Mouse (Mus musculus) ZHBTc4 (cell line): ENCODE results near the gene Fgfr1op.

Experiments
- DNase-seq: peaks from one replicate; pipeline ENCODE4 v3.0.0-alpha.2; 2011; ENCODE audit warnings: low read depth, low spot score

Fgfr1op gene

GRCm38 (mm10) chr17:8225166-8225565 is 59.9 kb downstream of the Fgfr1op start:
- DNase-seq = no peak

GRCm38 (mm10) chr17:8225746-8226145 is 60.4 kb downstream of the Fgfr1op start:
- no peak for DNase-seq

- DNase-seq = peak; percentile 60
Observed at GRCm38 (mm10) chr17:8228622-8229021, 63.3 kb downstream of the Fgfr1op start.

GRCm38 (mm10) chr17:8229607-8230006 is 64.3 kb downstream of the Fgfr1op start:
- DNase-seq = no peak

- no peak for DNase-seq
Observed at GRCm38 (mm10) chr17:8232089-8232488, 66.8 kb downstream of the Fgfr1op start.

- DNase-seq = no peak
Observed at GRCm38 (mm10) chr17:8233618-8234214, 68.4 kb downstream of the Fgfr1op start.

GRCm38 (mm10) chr17:8234537-8234936 is 69.2 kb downstream of the Fgfr1op start:
- no peak for DNase-seq

GRCm38 (mm10) chr17:8235743-8236142 is 70.4 kb downstream of the Fgfr1op start, which contains the start of gene Ccr6:
Gene Ccr6 (plus strand): TSS chr17:8236043.
- DNase-seq = no peak

GRCm38 (mm10) chr17:8238012-8238710 is 72.9 kb downstream of the Fgfr1op start:
- peak; percentile 12 for DNase-seq

GRCm38 (mm10) chr17:8239561-8239960 is 74.3 kb downstream of the Fgfr1op start:
- DNase-seq = peak; percentile 68

GRCm38 (mm10) chr17:8240517-8240916 is 75.2 kb downstream of the Fgfr1op start:
- DNase-seq = peak; percentile 16

GRCm38 (mm10) chr17:8241645-8242044 is 76.3 kb downstream of the Fgfr1op start:
- no peak for DNase-seq

- no peak for DNase-seq
Observed at GRCm38 (mm10) chr17:8242186-8242585, 76.9 kb downstream of the Fgfr1op start.

GRCm38 (mm10) chr17:8244124-8244523 is 78.8 kb downstream of the Fgfr1op start:
- peak; percentile 48 for DNase-seq

GRCm38 (mm10) chr17:8246102-8246754 is 80.9 kb downstream of the Fgfr1op start:
- no peak for DNase-seq
